Mouse (Mus musculus) urinary bladder, postnatal 4 days (tissue): ENCODE data around the gene Dcun1d1.

ENCODE experiments used
- DNase-seq, 2 experiments: peaks; one replicate each; pipeline ENCODE4 v3.0.0; 2021 to 2022; ENCODE audit warnings: low spot score in 2 of 2

Gene Dcun1d1

DNA sequence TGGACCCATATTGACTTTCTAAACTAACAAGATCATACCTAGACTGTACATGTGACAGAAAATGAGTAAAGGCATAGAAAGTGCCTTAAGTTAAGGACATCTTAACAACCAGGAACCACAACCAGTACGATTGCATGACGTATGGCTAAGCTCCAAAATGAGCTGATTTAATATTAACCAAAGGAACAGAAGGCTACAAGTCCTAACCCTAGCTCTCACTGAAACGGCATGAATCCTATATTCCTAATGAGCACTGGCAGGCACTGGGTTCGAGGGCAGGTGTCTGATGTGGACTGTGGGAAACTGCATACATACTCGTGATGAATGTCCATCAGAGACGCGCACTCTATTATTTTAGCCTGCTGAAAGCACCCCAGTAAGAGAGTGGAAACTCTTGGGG lies 5.9 kb downstream of the Dcun1d1 start:
- DNase-seq: no peak

DNA sequence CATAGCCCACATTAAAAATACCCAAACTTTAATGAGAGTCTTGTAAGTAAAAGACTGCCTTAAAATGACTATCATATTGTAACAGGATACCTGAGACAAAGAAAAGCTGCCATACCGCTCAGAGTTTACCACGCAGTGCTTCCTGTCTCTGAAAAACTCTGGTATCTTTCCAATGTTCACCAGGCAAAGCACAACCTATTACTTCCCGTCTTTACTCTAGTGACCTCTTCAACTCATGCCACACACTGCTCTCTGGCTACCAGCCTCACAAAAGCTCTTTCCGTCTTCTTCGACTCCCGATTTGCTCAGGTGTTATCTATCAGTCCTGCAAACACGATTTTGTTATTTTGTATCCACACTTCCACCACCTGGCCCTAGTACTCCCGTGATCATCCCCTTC lies 7.4 kb downstream of the Dcun1d1 start:
- no peak for DNase-seq

DNA sequence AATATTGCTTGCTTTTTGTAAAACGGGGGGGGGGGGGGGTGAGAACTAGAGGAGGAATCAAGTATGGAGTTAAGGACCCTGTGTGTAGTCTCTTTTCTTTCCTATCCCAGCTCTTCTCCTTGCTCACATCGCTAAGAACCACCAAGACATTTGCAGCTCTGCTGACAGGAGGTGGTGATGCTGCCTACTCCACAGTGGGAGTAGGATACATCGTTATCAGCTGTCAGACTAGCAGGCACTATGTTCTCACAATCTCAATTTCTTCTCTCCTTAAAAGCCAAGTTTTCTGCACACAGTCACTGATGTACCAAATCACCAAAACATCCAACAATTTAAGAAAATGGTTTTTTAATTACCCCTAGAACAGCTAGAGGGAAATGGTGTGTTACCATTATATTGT lies 7.8 kb downstream of the Dcun1d1 start:
- no peak for DNase-seq

GRCm38 (mm10) chr3:35925852-35926251 lies 11.4 kb downstream of the Dcun1d1 start:
- DNase-seq: no peak

DNA sequence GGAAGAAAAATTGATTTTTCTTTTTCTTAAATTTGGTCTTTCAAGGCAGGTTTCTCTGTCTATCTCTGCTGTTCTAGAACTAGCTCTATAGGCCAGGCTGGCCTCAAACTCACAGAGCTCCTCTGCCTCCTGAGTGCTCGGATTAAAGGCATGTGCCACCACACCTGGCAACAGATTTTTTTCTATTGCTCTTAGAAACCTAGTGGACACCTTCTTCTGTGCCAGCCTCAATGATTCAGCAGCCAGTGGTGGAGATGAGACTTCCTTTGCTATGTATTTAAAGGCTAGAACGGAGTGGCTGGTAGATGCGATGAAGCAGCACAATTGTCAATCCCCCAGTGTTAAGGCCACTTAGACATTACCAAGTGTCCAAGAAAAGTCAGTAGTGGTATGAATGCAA lies 13.2 kb downstream of the Dcun1d1 start:
- DNase-seq: no peak

DNA sequence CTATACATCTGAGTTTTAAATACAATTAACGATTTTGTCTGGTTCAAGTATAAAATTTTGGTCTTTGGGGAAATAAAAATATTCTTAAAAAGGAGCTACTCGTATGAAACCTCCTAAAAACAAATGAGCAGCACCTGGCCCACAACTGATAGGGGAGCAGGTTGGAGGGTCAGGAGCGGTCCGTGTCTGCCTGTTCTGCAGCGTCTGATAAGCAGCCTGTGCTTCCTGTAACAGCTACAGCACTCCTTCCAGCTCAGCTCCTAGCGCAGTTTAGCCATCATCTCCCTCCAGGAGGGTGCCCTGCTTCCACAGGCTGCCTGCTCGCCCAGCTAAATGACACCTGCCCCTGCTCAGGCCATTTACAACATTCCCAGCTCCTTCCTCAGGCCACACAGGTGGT lies 13.8 kb downstream of the Dcun1d1 start:
- no peak for DNase-seq

DNA sequence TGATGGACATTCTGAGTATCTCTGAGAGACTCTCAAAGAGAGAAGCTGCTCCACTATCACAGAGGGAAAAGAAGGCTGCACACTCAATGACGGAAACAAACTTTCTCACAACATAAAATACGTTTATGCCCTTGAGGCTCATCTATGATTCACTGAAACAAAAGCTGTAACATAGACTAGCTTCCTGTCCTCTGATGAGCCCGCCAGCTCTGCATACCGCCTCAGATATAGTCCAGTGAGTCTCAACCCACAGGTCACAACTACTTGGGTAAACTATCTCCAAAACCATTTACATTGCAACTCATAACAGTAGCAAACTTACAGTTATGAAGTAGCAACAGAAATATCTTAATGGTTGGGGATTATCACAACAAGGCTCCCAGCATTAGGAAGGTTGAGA lies 14.7 kb downstream of the Dcun1d1 start:
- no peak for DNase-seq

DNA sequence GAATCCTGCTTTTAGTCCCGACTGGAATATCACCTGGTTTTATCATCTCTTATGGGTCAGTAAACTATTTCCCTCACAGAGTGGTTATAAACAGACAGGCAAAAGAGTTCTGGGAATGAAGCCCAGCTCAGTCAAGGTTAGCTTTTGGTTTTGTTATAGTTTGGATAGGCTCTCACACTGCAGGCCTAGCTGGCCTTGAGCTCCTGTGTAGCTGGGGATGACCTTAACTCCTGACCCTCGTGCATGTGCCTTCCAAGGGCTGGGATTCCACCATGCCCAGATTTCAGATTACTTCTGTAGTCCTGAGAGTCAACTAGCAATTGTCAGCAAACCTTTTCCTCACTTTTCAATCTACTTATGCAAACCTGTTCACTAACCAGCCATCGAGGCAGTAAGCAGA lies 19.0 kb downstream of the Dcun1d1 start:
- DNase-seq: no peak

- no peak for DNase-seq
Observed at GRCm38 (mm10) chr3:35908982-35909680, 28.1 kb downstream of the Dcun1d1 start.

- no peak for DNase-seq
Observed at GRCm38 (mm10) chr3:35900555-35901204, 36.6 kb downstream of the Dcun1d1 start.

DNA sequence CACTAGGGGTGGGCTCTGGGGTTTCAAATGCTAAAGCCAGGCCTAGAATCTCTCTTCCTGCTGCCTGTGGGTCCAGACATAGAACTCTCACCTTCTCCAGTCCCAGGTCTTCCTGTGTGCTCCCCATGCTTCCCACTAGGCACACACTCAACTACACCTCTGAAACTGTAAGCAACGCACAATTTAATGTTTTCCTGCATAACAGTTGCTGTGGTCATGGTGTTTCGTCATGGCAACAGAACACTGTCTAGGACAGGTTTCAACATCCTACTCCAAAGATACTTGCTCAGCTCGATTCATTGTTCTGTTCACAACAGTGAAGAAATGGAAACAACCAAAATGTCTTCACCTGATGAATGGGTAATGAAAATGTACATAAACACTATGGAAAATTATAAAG lies 38.1 kb downstream of the Dcun1d1 start:
- no peak for DNase-seq

GRCm38 (mm10) chr3:35897900-35898299 lies 39.3 kb downstream of the Dcun1d1 start:
- DNase-seq: no peak

DNA sequence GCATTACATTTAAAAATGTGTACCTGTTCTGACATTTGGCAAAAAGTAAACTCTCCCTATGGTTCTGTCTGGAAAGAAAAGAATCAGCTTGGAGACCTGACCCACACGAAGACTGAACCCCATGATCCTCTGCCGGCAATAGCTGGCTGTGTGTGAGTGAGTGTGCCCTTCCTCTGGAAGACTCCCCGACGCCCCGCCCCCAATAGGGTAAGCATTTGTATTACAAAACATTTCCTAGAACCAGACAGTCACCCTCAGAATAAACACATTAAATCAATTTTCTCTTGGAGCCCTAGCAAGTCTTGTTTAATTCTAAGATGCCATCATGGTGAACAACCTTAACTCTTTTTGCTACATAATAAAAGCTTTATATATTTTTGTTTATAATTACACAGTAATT lies 44.1 kb downstream of the Dcun1d1 start:
- DNase-seq: no peak

DNA sequence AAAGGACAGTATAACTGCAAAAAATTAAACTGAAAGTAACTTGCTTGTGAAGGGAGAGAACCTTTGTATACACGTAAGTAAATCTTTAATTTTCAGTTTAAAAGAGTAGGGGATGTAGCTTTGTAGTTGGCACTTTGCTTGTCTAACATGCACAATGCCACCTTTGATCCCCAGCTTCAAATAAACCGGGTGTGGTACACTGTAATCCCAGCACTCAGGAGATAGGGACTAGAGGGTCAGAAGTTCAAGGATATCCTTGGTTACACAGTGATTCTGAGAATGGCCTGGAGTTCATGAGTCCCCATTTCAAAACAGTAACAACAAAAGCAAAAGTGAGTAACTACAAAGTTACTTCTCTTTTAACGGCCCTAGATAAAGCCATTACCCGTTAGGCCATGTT lies 46.1 kb downstream of the Dcun1d1 start:
- DNase-seq: no peak

DNA sequence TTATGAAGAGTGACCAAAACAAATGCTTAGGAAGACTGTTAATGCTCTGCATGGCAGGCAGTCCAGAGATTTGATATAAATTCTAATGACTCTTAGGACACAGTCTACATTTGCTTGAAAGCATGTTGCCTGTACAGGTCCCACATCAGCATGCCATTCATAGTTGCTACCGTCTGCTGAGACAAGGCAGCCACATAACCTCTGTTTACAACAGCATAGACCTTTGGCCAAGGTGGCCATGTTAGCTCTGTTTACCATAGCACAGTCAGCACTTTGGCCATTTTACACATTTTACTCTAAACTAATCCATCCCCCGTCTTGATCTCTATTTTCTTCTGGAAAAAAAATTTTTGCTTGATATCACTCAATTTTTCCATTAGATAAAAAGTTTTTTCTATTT lies 47.7 kb downstream of the Dcun1d1 start:
- DNase-seq: no peak

- no peak for DNase-seq
Observed at GRCm38 (mm10) chr3:35883267-35883666, 54.0 kb downstream of the Dcun1d1 start.

DNA sequence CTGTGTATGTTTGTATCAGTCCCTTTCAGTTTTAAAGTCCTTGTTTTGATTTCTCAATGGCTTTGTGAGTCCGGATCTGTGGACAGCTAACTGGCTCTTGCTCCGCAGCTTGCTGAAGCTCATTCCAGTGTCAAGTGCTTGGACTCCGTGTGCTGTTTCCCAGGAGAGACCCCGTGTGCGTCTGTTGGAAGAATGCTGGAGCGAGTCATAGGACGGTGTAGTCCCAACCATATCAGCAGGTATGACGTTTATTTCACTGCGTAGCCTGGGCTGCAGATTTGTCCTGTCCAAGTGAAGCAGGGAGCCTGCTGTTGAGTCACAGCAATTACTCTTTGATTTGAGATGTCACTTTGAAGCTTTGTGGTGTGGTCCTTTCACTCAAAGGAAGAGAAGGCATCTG lies 87.9 kb downstream of the Dcun1d1 start:
- no peak for DNase-seq
